Mouse (Mus musculus) heart, adult 9 months (tissue): ENCODE results near the gene Aagab.

Experiments
- DNase-seq, 2 experiments: peaks; one replicate each; pipeline ENCODE4 v3.0.0; 2022; ENCODE audit warnings: low spot score in 2 of 2

The Aagab gene

GRCm38 (mm10) chr9:63606594-63606993 is 4.1 kb downstream of the Aagab start:
- DNase-seq, result no peak

- DNase-seq, result no peak
These were observed 5.5 kb downstream of the Aagab start for GRCm38 (mm10) chr9:63608006-63608405.

- DNase-seq, result no peak
These were observed 6.8 kb downstream of the Aagab start for GRCm38 (mm10) chr9:63609246-63609645.

GRCm38 (mm10) chr9:63609776-63610175 is 7.3 kb downstream of the Aagab start:
- DNase-seq, result no peak

GRCm38 (mm10) chr9:63610231-63610630 is 7.8 kb downstream of the Aagab start:
- no peak for DNase-seq

GRCm38 (mm10) chr9:63610841-63611366 is 8.4 kb downstream of the Aagab start:
- peak in 1 of 2 experiments; percentile 37 for DNase-seq

- DNase-seq, result no peak
These were observed 9.5 kb downstream of the Aagab start for GRCm38 (mm10) chr9:63611967-63612366.

GRCm38 (mm10) chr9:63612565-63613515 is 10.4 kb downstream of the Aagab start:
- DNase-seq, result no peak

GRCm38 (mm10) chr9:63613569-63613968 is 11.1 kb downstream of the Aagab start:
- no peak for DNase-seq

- no peak for DNase-seq
These were observed 11.8 kb downstream of the Aagab start for GRCm38 (mm10) chr9:63614018-63614985.

- DNase-seq, result no peak
These were observed 15.5 kb downstream of the Aagab start for GRCm38 (mm10) chr9:63617967-63618366.

GRCm38 (mm10) chr9:63623895-63624569 is 21.6 kb downstream of the Aagab start:
- no peak for DNase-seq

- DNase-seq, result no peak
These were observed 22.8 kb downstream of the Aagab start for GRCm38 (mm10) chr9:63625090-63625756.

GRCm38 (mm10) chr9:63632045-63632444 is 29.6 kb downstream of the Aagab start:
- no peak for DNase-seq

GRCm38 (mm10) chr9:63632924-63633323 is 30.5 kb downstream of the Aagab start:
- no peak for DNase-seq

GRCm38 (mm10) chr9:63633334-63633733 is 30.9 kb downstream of the Aagab start:
- no peak for DNase-seq

- no peak for DNase-seq
These were observed 33.7 kb downstream of the Aagab start for GRCm38 (mm10) chr9:63636113-63636512.

- peak in 1 of 2 experiments; percentile 37 for DNase-seq
These were observed 39.7 kb downstream of the Aagab start for GRCm38 (mm10) chr9:63641983-63642646.

GRCm38 (mm10) chr9:63644011-63644410 is 41.6 kb downstream of the Aagab start:
- DNase-seq, result no peak

- no peak for DNase-seq
These were observed 42.6 kb downstream of the Aagab start for GRCm38 (mm10) chr9:63645084-63645483.
